Mouse (Mus musculus) embryonic fibroblast, embryonic 13.5 days (primary cell): ENCODE data around the gene Ext2.

Experiments
- CTCF ChIP-seq: IDR thresholded peaks from 2 replicates; pipeline ENCODE4 v1.5.1; 2011; ENCODE audit warnings: mild to moderate bottlenecking, control low read depth, low read length, moderate library complexity, borderline replicate concordance; ENCODE audit not compliant: insufficient read depth
- POLR2A ChIP-seq: IDR thresholded peaks from 2 replicates; pipeline ENCODE4 v1.6.1; 2011; ENCODE audit warnings: low read depth, mild to moderate bottlenecking, control low read depth, low read length, moderate library complexity

- TF ChIP-seq CTCF (no peak), POLR2A (no peak)
These were observed 58.2 kb downstream of the Ext2 start for GRCm38 (mm10) chr2:93764211-93764610.
